Mouse (Mus musculus): ENCODE results near the gene Tspan9. TPM values are rescaled to one million over a fixed set of nuclear protein-coding genes. Genes with fewer than 3 reads are reported as not detected.

Gene Tspan9
- polyA plus RNA-seq, 1 experiment from 2014 or later, result 127 TPM

GRCm38 (mm10) chr6:128028116-128028940 lies 115.1 kb downstream of the Tspan9 start:
- Histone ChIP-seq H3K27ac (replicated peaks) (peak overlapping the region; percentile 20; the same call in 1 of the 2 replicates), H3K27me3 (replicated peaks) (no peaks in the 10 kb centered on the region), H3K9me3 (no peaks in the 10 kb centered on the region), H3K36me3 (peaks cover 18% of the 10 kb centered on the region), H3K4me1 (peaks cover 72% of the 10 kb centered on the region), H3K9ac (peak overlapping the region; percentile 37; the same call in 1 of the 2 replicates), H3K4me3 (no peak overlapping the region), H3K4me2 (no peak overlapping the region)
- WGBS, result 34% methylated on average over 10 of the region's 10 CpGs
- no peak for ATAC-seq (ENCODE audit: extremely low read depth, insufficient number of reproducible peaks, low FRiP score, low TSS enrichment)

- Histone ChIP-seq H3K36me3 (peaks cover 19% of the 10 kb centered on the region), H3K9ac (peak overlapping the region; percentile 37; the same call in 1 of the 2 replicates), H3K9me3 (no peaks in the 10 kb centered on the region), H3K27me3 (replicated peaks) (no peaks in the 10 kb centered on the region), H3K27ac (replicated peaks) (no peak overlapping the region), H3K4me1 (peaks cover 72% of the 10 kb centered on the region), H3K4me3 (no peak overlapping the region), H3K4me2 (no peak overlapping the region)
- 75% methylated on average over 8 of the region's 8 CpGs for WGBS
- ATAC-seq (ENCODE audit: extremely low read depth, insufficient number of reproducible peaks, low FRiP score, low TSS enrichment), result no peak
Measured at GRCm38 (mm10) chr6:128025997-128026396, 117.4 kb downstream of the Tspan9 start.

- ATAC-seq (ENCODE audit: extremely low read depth, insufficient number of reproducible peaks, low FRiP score, low TSS enrichment), result no peak
- Histone ChIP-seq H3K27me3 (replicated peaks) (no peaks in the 10 kb centered on the region), H3K9me3 (no peaks in the 10 kb centered on the region), H3K4me1 (peaks cover 72% of the 10 kb centered on the region), H3K4me3 (no peak overlapping the region), H3K9ac (peak overlapping the region; percentile 37; the same call in 1 of the 2 replicates), H3K27ac (replicated peaks) (0 out of 2 replicates have a peak overlapping the region, but pooled peaks have one; percentile 15), H3K4me2 (no peak overlapping the region), H3K36me3 (peaks cover 19% of the 10 kb centered on the region)
- 74% methylated on average over 13 of the region's 13 CpGs for WGBS
Measured at GRCm38 (mm10) chr6:128025581-128025980, 117.8 kb downstream of the Tspan9 start.

DNA sequence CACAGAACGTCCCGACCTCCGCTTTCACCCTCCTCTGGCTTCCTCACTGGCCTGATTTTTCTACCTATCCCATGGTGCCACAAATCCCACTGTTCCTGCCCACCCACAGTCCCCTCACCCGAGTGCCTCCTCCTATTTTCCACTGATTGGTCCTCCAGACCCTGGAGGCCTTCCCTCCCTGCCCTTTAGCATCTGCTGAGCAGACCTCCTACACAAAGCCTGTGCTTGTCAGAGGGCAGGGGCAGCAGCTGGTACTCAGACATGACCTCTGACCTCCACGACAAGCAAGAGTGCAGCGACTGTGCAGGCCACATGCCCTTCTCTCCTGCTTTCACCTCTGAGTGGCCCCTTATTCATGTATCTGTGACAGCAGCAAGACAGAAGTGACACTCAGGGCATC lies 121.2 kb downstream of the Tspan9 start:
- peaks cover 22% of the 10 kb centered on the region for H3K36me3 ChIP-seq
- H3K27me3 ChIP-seq (replicated peaks), result no peaks in the 10 kb centered on the region
- H3K4me2 ChIP-seq, result no peak overlapping the region
- H3K4me3 ChIP-seq, result no peak overlapping the region
- WGBS, result 41% methylated on average over 6 of the region's 6 CpGs
- ATAC-seq (ENCODE audit: extremely low read depth, insufficient number of reproducible peaks, low FRiP score, low TSS enrichment), result no peak
- peak overlapping the region; percentile 50 for H3K27ac ChIP-seq (replicated peaks)
- H3K9ac ChIP-seq, result peak overlapping the region; percentile 20
- H3K4me1 ChIP-seq, result peaks cover 66% of the 10 kb centered on the region
- no peaks in the 10 kb centered on the region for H3K9me3 ChIP-seq

DNA sequence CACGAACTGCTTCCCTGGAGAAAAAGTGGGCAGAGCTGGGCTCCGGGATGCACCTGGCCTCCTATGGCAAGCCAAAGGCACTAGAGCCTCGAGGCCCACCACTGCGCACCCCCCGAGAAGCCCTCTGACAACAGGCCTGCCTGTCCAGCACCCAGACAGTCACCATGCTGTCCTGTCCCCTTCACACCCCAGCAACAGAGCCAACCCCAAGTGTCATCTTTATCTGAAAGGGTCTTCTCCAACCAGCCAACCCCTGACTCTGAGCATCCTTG lies 121.5 kb downstream of the Tspan9 start:
- 53% methylated on average over 5 of the region's 5 CpGs for WGBS
- Histone ChIP-seq H3K4me2 (peak overlapping the region; percentile 28), H3K4me1 (peaks cover 66% of the 10 kb centered on the region), H3K4me3 (no peak overlapping the region), H3K27ac (replicated peaks) (peak overlapping the region; percentile 50), H3K27me3 (replicated peaks) (no peaks in the 10 kb centered on the region), H3K36me3 (peaks cover 22% of the 10 kb centered on the region), H3K9me3 (no peaks in the 10 kb centered on the region), H3K9ac (peak overlapping the region; percentile 20)
- ATAC-seq (ENCODE audit: extremely low read depth, insufficient number of reproducible peaks, low FRiP score, low TSS enrichment), result no peak

DNA sequence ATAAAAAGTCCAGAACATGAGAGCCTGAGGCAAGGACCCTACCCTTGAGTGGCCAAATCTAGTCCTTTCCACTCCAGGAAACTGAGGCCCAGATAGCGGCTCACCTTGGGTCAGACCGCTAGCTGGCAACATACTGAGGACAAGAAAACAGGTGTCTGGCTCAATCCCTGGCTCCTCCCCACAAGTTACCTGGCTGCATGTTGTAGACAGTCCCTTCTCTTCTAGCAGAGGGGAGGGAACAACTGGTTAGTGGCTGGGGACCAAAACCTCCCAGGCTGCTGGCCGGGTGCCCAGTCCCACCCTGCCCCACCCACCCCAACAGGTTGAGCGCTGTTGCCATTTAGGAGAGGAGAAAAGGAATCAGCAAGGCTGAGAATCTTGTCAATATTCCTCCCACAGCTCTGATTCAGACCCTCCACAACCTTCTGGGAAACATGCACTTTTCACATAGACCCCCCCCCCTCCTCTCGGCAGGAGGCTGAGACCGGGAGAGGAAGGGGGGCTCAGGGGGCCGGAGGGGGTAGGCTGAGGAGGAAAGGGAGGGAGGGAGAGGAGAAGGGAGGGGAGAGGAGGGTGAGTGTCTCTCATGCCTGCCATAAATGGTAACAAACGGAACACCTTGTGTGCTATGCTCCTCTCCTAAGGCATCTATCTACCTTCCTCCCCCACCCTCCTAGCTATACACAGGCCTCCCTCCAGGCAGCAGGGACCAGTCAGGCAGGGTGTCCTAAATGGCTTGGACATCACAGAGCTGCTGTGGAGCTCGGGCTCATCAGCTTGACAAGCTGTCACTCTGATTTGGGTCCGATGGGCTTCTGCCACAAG lies 122.1 kb downstream of the Tspan9 start:
- Histone ChIP-seq H3K9me3 (no peaks in the 10 kb centered on the region), H3K4me1 (peaks cover 68% of the 10 kb centered on the region), H3K27me3 (replicated peaks) (no peaks in the 10 kb centered on the region), H3K27ac (replicated peaks) (peak overlapping the region; percentile 50), H3K9ac (peak overlapping the region; percentile 47), H3K4me3 (no peak overlapping the region), H3K36me3 (peaks cover 20% of the 10 kb centered on the region), H3K4me2 (peak overlapping the region; percentile 28)
- ATAC-seq (ENCODE audit: extremely low read depth, insufficient number of reproducible peaks, low FRiP score, low TSS enrichment), result no peak; the same call in 1 of the 2 replicates
- 31% methylated on average over 8 of the region's 10 CpGs for WGBS

GRCm38 (mm10) chr6:128020521-128021057 lies 122.8 kb downstream of the Tspan9 start:
- H3K27me3 ChIP-seq (replicated peaks), result no peaks in the 10 kb centered on the region
- 38% methylated on average over 8 of the region's 8 CpGs for WGBS
- peaks cover 13% of the 10 kb centered on the region for H3K36me3 ChIP-seq
- ATAC-seq (ENCODE audit: extremely low read depth, insufficient number of reproducible peaks, low FRiP score, low TSS enrichment), result no peak
- no peak overlapping the region for H3K4me3 ChIP-seq
- H3K27ac ChIP-seq (replicated peaks), result peak overlapping the region; percentile 50
- peaks cover 70% of the 10 kb centered on the region for H3K4me1 ChIP-seq
- H3K4me2 ChIP-seq, result no peak overlapping the region
- peak overlapping the region; percentile 47; the same call in 1 of the 2 replicates for H3K9ac ChIP-seq
- H3K9me3 ChIP-seq, result no peaks in the 10 kb centered on the region

- no peaks in the 10 kb centered on the region for H3K27me3 ChIP-seq (replicated peaks)
- H3K36me3 ChIP-seq, result peaks cover 12% of the 10 kb centered on the region
- H3K9me3 ChIP-seq, result no peaks in the 10 kb centered on the region
- peaks cover 70% of the 10 kb centered on the region for H3K4me1 ChIP-seq
- H3K27ac ChIP-seq (replicated peaks), result peak overlapping the region; percentile 50
- no peak overlapping the region for H3K9ac ChIP-seq
- ATAC-seq (ENCODE audit: extremely low read depth, insufficient number of reproducible peaks, low FRiP score, low TSS enrichment), result no peak
- WGBS, result 64% methylated on average over 4 of the region's 4 CpGs
- no peak overlapping the region for H3K4me3 ChIP-seq
- no peak overlapping the region for H3K4me2 ChIP-seq
Measured at GRCm38 (mm10) chr6:128020053-128020452, 123.3 kb downstream of the Tspan9 start.

DNA sequence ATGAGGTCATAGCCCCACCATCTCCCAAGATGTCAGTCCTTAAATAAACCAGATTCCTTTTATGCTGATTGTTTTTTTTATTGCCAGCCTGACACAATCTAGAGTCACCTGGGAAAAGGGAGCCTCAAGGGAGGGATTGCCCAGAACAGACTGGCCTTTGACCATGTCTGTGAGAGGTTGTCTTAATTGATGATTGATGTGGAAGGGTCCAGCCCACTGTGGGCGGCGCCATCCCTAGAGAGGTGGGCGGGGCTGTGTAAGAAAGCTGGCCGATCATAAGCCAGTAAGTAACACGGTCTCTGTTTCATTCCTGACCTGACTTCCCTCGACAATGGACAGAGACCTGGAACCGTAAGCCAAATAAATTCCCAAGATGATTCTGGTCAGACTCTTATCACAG lies 124.3 kb downstream of the Tspan9 start:
- Histone ChIP-seq H3K4me2 (no peak overlapping the region), H3K4me3 (no peak overlapping the region), H3K36me3 (peaks cover 12% of the 10 kb centered on the region), H3K27ac (replicated peaks) (no peak overlapping the region), H3K9ac (no peak overlapping the region), H3K9me3 (no peaks in the 10 kb centered on the region), H3K27me3 (replicated peaks) (no peaks in the 10 kb centered on the region), H3K4me1 (peaks cover 71% of the 10 kb centered on the region)
- WGBS, result 79% methylated on average over 7 of the region's 7 CpGs
- ATAC-seq (ENCODE audit: extremely low read depth, insufficient number of reproducible peaks, low FRiP score, low TSS enrichment), result no peak

DNA sequence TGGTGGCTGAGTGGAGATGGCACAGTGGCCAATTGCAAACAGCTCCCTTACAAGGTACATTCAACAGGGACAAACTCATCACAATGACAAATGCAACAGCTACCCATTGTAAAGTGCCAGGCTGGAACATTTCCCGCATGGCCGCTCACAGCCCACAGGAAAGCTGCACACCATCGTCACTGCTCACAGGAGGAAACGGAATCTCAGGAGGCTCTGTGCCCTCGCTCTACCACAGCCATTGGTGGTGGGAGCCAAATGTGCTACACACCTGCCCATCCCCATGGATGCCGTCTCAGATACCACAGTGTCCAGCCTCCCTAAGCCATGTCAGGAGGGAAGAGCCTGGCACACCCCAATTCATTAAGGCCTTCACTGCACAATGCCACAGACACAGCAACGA lies 128.1 kb downstream of the Tspan9 start:
- Histone ChIP-seq H3K9me3 (no peaks in the 10 kb centered on the region), H3K9ac (0 out of 2 replicates have a peak overlapping the region, but pooled peaks have one; percentile 17), H3K4me3 (no peak overlapping the region), H3K4me2 (no peak overlapping the region), H3K36me3 (peaks cover 7% of the 10 kb centered on the region), H3K27ac (replicated peaks) (peak overlapping the region; percentile 51), H3K4me1 (peaks cover 77% of the 10 kb centered on the region), H3K27me3 (replicated peaks) (no peaks in the 10 kb centered on the region)
- ATAC-seq (ENCODE audit: extremely low read depth, insufficient number of reproducible peaks, low FRiP score, low TSS enrichment), result no peak
- 65% methylated on average over 7 of the region's 7 CpGs for WGBS

DNA sequence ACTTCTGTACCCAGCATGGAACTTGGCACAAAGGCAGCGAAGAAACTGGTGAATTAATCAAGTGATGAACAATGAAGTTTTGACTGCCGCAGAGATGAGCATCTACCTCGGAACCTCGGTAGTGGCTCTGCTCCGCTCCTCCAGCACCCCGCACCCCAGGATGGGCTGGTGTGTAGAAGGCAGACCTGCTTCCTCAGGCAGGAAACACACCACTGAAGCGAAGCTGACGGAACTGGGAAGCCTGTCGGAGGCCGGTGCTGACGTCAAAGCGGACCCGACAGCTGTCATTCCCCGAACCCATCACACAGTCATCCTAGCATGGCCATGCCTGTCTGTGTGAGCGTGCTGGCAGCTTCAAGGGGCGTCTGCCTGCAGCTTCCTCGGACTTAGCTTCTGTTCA lies 131.6 kb downstream of the Tspan9 start:
- no peak for ATAC-seq (ENCODE audit: extremely low read depth, insufficient number of reproducible peaks, low FRiP score, low TSS enrichment)
- peak overlapping the region; percentile 36; the same call in 1 of the 2 replicates for H3K27ac ChIP-seq (replicated peaks)
- no peaks in the 10 kb centered on the region for H3K9me3 ChIP-seq
- no peak overlapping the region for H3K4me2 ChIP-seq
- no peaks in the 10 kb centered on the region for H3K27me3 ChIP-seq (replicated peaks)
- no peak overlapping the region for H3K4me3 ChIP-seq
- H3K4me1 ChIP-seq, result peaks cover 91% of the 10 kb centered on the region
- WGBS, result 54% methylated on average over 17 of the region's 17 CpGs
- H3K9ac ChIP-seq, result peak overlapping the region; percentile 38; the same call in 1 of the 2 replicates
- H3K36me3 ChIP-seq, result no peaks in the 10 kb centered on the region

Data from heart, embryonic 13.5 days (tissue).